Mouse (Mus musculus): Measurements from ENCODE around the gene Rfx4. TPM values are rescaled to one million over a fixed set of nuclear protein-coding genes. Genes with fewer than 3 reads are reported as not detected.

Gene Rfx4
- polyA plus RNA-seq, 1 experiment: 27.9 TPM

- TF ChIP-seq POLR2A (IDR thresholded peaks at IDR 0.05; ENCODE audit: borderline replicate concordance, extremely low read depth, insufficient read depth, insufficient read length, poor library complexity, severe bottlenecking): no peak
- peak; percentile 26; the same call in 1 of the 2 replicates for TF ChIP-seq CTCF (IDR thresholded peaks at IDR 0.05; ENCODE audit: borderline replicate concordance, extremely low read depth, insufficient read depth, insufficient read length)
- DNase-seq (ENCODE audit: low read depth): no peak
Measured at GRCm38 (mm10) chr10:84945692-84946091, 189.8 kb downstream of the Rfx4 start.

DNA sequence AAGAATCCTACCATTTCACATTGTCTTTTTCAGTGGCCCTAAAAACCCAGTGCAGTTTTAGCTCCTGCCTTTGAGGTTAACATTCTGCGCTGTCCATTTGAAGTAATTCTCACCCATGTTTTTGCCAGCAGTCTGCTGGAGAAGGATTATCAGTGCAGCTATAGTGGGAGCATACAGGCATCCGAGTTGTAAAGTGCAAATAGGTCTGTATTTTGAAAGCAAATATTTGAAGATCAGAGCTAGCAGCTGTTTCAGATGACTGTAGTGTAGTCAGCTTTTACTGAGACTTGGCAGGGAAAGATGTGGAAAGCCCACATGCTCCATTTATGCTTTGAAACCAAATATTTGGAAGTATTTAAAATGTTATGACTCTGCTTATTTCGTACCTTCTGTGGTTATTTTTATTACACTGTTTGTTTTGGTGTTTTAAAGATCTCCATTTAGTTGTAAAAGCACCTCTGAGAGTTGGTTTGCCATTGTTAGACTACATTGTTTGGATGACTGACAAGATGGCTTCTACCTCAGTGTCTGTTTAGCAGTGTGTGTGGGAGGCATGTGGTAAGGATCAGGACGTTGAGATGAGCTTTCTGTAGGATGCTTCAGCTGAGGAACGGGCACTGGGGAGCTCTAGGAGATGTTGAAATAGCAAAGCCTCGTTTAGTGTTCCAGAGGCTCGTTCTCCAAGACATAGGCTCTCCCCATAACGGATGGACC is 193.3 kb downstream of the Rfx4 start:
- TF ChIP-seq CTCF (IDR thresholded peaks at IDR 0.05; ENCODE audit: borderline replicate concordance, extremely low read depth, insufficient read depth, insufficient read length) (no peak), POLR2A (IDR thresholded peaks at IDR 0.05; ENCODE audit: borderline replicate concordance, extremely low read depth, insufficient read depth, insufficient read length, poor library complexity, severe bottlenecking) (no peak)
- no peak for DNase-seq (ENCODE audit: low read depth)

DNA sequence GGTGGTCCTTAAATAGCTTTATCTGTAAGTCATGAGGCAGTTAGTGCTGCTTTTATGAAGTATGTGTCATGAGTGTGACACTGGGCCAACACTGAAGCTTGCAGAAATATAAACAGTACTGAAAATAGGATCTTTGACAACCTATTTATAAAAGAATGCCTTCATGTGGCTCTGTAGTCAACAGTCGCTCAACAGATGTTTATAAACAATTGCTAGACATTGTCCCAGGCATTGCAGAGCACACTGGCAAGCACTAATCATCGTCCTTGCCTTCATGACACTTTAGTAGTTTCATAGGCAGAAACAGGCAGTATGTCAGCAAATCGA is 193.8 kb downstream of the Rfx4 start:
- no peak for DNase-seq (ENCODE audit: low read depth)
- TF ChIP-seq CTCF (IDR thresholded peaks at IDR 0.05; ENCODE audit: borderline replicate concordance, extremely low read depth, insufficient read depth, insufficient read length): no peak
- no peak for TF ChIP-seq POLR2A (IDR thresholded peaks at IDR 0.05; ENCODE audit: borderline replicate concordance, extremely low read depth, insufficient read depth, insufficient read length, poor library complexity, severe bottlenecking)

DNA sequence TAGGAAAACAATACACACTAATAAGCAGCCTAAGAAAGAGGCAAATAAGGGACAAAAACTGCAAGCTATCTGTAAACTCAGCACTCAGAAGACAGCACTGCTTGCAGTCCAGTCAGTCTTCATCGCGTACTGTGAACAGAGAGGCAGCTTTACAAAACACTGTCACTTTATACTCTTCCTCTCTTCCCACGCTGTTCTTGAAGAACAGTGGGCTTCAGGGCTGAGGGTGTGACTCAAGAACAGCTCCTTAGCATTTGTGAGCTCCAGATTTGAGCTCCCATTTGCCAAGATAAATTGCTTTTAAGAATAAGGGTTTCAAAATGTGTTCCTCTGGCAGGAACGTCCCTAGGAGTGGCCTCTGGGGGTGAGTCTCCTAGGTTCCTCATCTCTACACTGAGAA is 194.5 kb downstream of the Rfx4 start:
- DNase-seq (ENCODE audit: low read depth): no peak
- TF ChIP-seq CTCF (IDR thresholded peaks at IDR 0.05; ENCODE audit: borderline replicate concordance, extremely low read depth, insufficient read depth, insufficient read length) (no peak), POLR2A (IDR thresholded peaks at IDR 0.05; ENCODE audit: borderline replicate concordance, extremely low read depth, insufficient read depth, insufficient read length, poor library complexity, severe bottlenecking) (no peak)

DNA sequence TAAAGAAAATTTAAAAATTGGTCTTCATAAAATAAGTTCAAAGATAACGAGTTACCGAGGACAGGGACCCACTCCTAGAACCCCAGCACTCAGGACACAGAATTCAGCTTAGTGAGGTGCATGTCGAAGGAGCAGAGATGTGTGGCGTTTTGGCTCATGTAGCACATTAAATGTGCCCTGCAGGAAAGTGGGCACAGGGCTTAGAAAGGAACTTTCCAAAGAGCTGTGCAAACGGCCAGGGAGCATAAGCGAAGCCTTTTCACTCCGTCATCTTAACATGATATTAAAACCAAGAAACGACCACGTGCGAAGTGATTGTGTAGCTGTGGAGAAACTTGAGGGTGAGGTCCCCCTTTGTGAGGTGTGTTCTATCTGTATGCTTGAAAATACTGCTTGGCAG is 198.4 kb downstream of the Rfx4 start:
- no peak for TF ChIP-seq CTCF (IDR thresholded peaks at IDR 0.05; ENCODE audit: borderline replicate concordance, extremely low read depth, insufficient read depth, insufficient read length)
- no peak for TF ChIP-seq POLR2A (IDR thresholded peaks at IDR 0.05; ENCODE audit: borderline replicate concordance, extremely low read depth, insufficient read depth, insufficient read length, poor library complexity, severe bottlenecking)

More for the DNA sequence above, 198.4 kb downstream of the Rfx4 start:
- no peak for DNase-seq (ENCODE audit: low read depth)

Other genes starting within 250 kb of the Rfx4 start
- 41.8 and 61.9 TPM in 2 replicates for gene Ckap4, start 222.0 kb upstream of the Rfx4 start, polyA plus RNA-seq (2012; rRNA removed)
- 15.6 and 18.8 TPM in 2 replicates for gene Tcp11l2, start 179.4 kb upstream of the Rfx4 start, polyA plus RNA-seq (2012; rRNA removed)
- gene Polr3b, start 133.8 kb upstream of the Rfx4 start, polyA plus RNA-seq (2012; rRNA removed): 8.8 and 13.5 TPM in 2 replicates
- 48.0 and 52.1 TPM in 2 replicates for gene Ric8b, start 161.6 kb downstream of the Rfx4 start, polyA plus RNA-seq (2012; rRNA removed)